In genomic region chr3:69481835-69482234, GRCm38 (mm10) we compare ENCODE assay signal across 9 mouse cellular contexts.
DNase-seq lines count a peak whose midpoint lies in the region; ATAC-seq and TF ChIP-seq lines count a peak whose summit lies in the region.
"Had no signal": no experiment of that assay in that cellular context is flagged by ENCODE, and none has a peak within 500 bp of the region (broad histone marks: within the 10 kb centered on the region; RNA-seq: fewer than 3 reads in every experiment).

No protein-coding gene starts in this region.

- no peak overlapping the region for H3K27ac ChIP-seq in heart, adult 2 months
- no peak overlapping the region for H3K27ac ChIP-seq in heart, embryonic 12.5 days (ENCODE audit: poor library complexity, severe bottlenecking)
- no peak overlapping the region for H3K27ac ChIP-seq in forebrain, embryonic 14.5 days (ENCODE audit: low read depth, low read length)
- no peak overlapping the region for H3K27ac ChIP-seq in midbrain, embryonic 11.5 days (ENCODE audit: low read depth, low read length)
- no peak overlapping the region for H3K27ac ChIP-seq in spleen, adult 2 months (ENCODE audit: insufficient read depth, low read length)
- H3K27ac ChIP-seq: macrophage had no signal

- no peak overlapping the region for H3K4me2 ChIP-seq in heart, embryonic 12.5 days
- H3K4me2 ChIP-seq in forebrain, embryonic 14.5 days (ENCODE audit: low read length) = no peak overlapping the region
- no peak overlapping the region for H3K4me2 ChIP-seq in midbrain, embryonic 11.5 days

- DNase-seq in heart, adult 2 months = peak; percentile 32 to 40
- DNase-seq in forebrain, embryonic 14.5 days (ENCODE audit: low spot score) = peak; percentile 91
- peak; percentile 72 for DNase-seq in hindlimb bud, embryonic 11.5 days (ENCODE audit: extremely low spot score, low read depth, low spot score)
- DNase-seq in left cerebral cortex, adult 11 months (ENCODE audit: low spot score) = peak; percentile 76
- DNase-seq in midbrain, embryonic 11.5 days (ENCODE audit: low spot score, missing footprints) = peak; percentile 97
- peak; percentile 28 to 41 for DNase-seq in spleen, adult 2 months (ENCODE audit: low read depth in 1 of 2, low spot score in 2 of 2)

- TF ChIP-seq POLR2A in heart, adult 2 months (IDR thresholded peaks at IDR 0.05; ENCODE audit: insufficient read depth, low read depth, low read length) = no peak
- TF ChIP-seq POLR2A in spleen, adult 2 months (IDR thresholded peaks at IDR 0.05; ENCODE audit: low read depth, low read length) = no peak

- ATAC-seq in heart, embryonic 12.5 days (ENCODE audit: insufficient number of reproducible peaks, low FRiP score) = no peak
- peak; percentile 71; the same call in 1 of the 2 replicates for ATAC-seq in cerebellum, adult (ENCODE audit: insufficient number of reproducible peaks, low FRiP score, low TSS enrichment)
- peak; percentile 76; the same call in 1 of the 2 replicates for ATAC-seq in forebrain, embryonic 14.5 days
- peak; percentile 80 for ATAC-seq in midbrain, embryonic 11.5 days (ENCODE audit: low FRiP score)

- intact Hi-C loops in heart, adult 2 months (cut with DNase I) = loop anchor here (1.0 to 2.0 kb wide), 3 partner anchors 165 to 244 kb away; partner anchors contain the start of gene Ppm1l

- H3K36me3 ChIP-seq in heart, adult 2 months (ENCODE audit: control insufficient read depth, insufficient read depth, low read length) = no peaks in the 10 kb centered on the region
- no peaks in the 10 kb centered on the region for H3K36me3 ChIP-seq in heart, embryonic 12.5 days
- H3K36me3 ChIP-seq in forebrain, embryonic 14.5 days (ENCODE audit: control insufficient read depth, insufficient read depth, low read length) = no peaks in the 10 kb centered on the region
- no peaks in the 10 kb centered on the region for H3K36me3 ChIP-seq in midbrain, embryonic 11.5 days (ENCODE audit: control insufficient read depth, insufficient read depth, low read length)
- H3K36me3 ChIP-seq in spleen, adult 2 months (ENCODE audit: control insufficient read depth, insufficient read depth, low read length) = no peaks in the 10 kb centered on the region

- H3K4me3 ChIP-seq in heart, adult 2 months = no peak overlapping the region
- no peak overlapping the region for H3K4me3 ChIP-seq in heart, embryonic 12.5 days
- no peak overlapping the region for H3K4me3 ChIP-seq in forebrain, embryonic 14.5 days (ENCODE audit: low read depth, low read length)
- no peak overlapping the region for H3K4me3 ChIP-seq in midbrain, embryonic 11.5 days (ENCODE audit: low read depth, low read length)
- no peak overlapping the region for H3K4me3 ChIP-seq in spleen, adult 2 months (ENCODE audit: extremely low read depth, insufficient read depth, insufficient read length)

- peak; percentile 94 for TF ChIP-seq CTCF in heart, adult 2 months (IDR thresholded peaks at IDR 0.05)
- TF ChIP-seq CTCF in spleen, adult 2 months (IDR thresholded peaks at IDR 0.05; ENCODE audit: extremely low read depth, insufficient read depth, insufficient read length, insufficient replicate concordance) = peak; percentile 52; the same call in 1 of the 2 replicates

- no peaks in the 10 kb centered on the region for H3K79me2 ChIP-seq in heart, adult 2 months (replicated peaks; ENCODE audit: control insufficient read depth, insufficient read depth, low read length)

- peaks cover 2% of the 10 kb centered on the region; the same call in 1 of the 2 replicates for H3K4me1 ChIP-seq in heart, adult 2 months (ENCODE audit: control insufficient read depth, insufficient read depth, low read length)
- peaks cover 22% of the 10 kb centered on the region for H3K4me1 ChIP-seq in heart, embryonic 12.5 days (replicated peaks)
- peaks cover 12% of the 10 kb centered on the region for H3K4me1 ChIP-seq in forebrain, embryonic 14.5 days (ENCODE audit: control insufficient read depth, insufficient read depth, low read length)
- H3K4me1 ChIP-seq in midbrain, embryonic 11.5 days (ENCODE audit: control insufficient read depth, insufficient read depth, low read length) = peaks cover 7% of the 10 kb centered on the region; the same call in 1 of the 2 replicates
- H3K4me1 ChIP-seq in spleen, adult 2 months (ENCODE audit: control insufficient read depth, insufficient read depth, insufficient read length) = no peaks in the 10 kb centered on the region

- no peaks in the 10 kb centered on the region for H3K27me3 ChIP-seq in heart, adult 2 months (ENCODE audit: control insufficient read depth, insufficient read depth, low read length)
- no peaks in the 10 kb centered on the region for H3K27me3 ChIP-seq in heart, embryonic 12.5 days (replicated peaks)
- no peaks in the 10 kb centered on the region for H3K27me3 ChIP-seq in forebrain, embryonic 14.5 days (replicated peaks; ENCODE audit: control insufficient read depth, insufficient read depth, low read length)
- no peaks in the 10 kb centered on the region for H3K27me3 ChIP-seq in midbrain, embryonic 11.5 days (ENCODE audit: control insufficient read depth, insufficient read depth, low read length)
- H3K27me3 ChIP-seq in spleen, adult 2 months (ENCODE audit: control insufficient read depth, insufficient read depth, low read length) = no peaks in the 10 kb centered on the region

- TF ChIP-seq EP300 in heart, adult 2 months (IDR thresholded peaks at IDR 0.05; ENCODE audit: insufficient read depth, low read depth, low read length) = 0 out of 2 replicates have a peak, but pooled peaks have one; percentile 26

- 28% methylated on average over 4 of the region's 4 CpGs for WGBS in heart, adult 2 months
- 30% methylated on average over 4 of the region's 4 CpGs for WGBS in heart, embryonic 12.5 days
- WGBS in forebrain, embryonic 14.5 days = 28% methylated on average over 4 of the region's 4 CpGs
- 38% methylated on average over 4 of the region's 4 CpGs for WGBS in midbrain, embryonic 11.5 days
- 31% methylated on average over 4 of the region's 4 CpGs for WGBS in spleen, adult 2 months

- H3K9ac ChIP-seq in heart, adult 2 months (ENCODE audit: low read depth, low read length) = no peak overlapping the region
- H3K9ac ChIP-seq in heart, embryonic 12.5 days = no peak overlapping the region
- H3K9ac ChIP-seq in forebrain, embryonic 14.5 days (ENCODE audit: low read length) = no peak overlapping the region
- H3K9ac ChIP-seq in midbrain, embryonic 11.5 days (ENCODE audit: low read length) = no peak overlapping the region

- H3K9me3 ChIP-seq in heart, embryonic 12.5 days (replicated peaks) = no peaks in the 10 kb centered on the region
- no peaks in the 10 kb centered on the region for H3K9me3 ChIP-seq in forebrain, embryonic 14.5 days (replicated peaks; ENCODE audit: control insufficient read depth, low read length)
- no peaks in the 10 kb centered on the region for H3K9me3 ChIP-seq in midbrain, embryonic 11.5 days (ENCODE audit: control insufficient read depth, low read length)

Comparison
In these comparisons a context has a peak if more than half of its experiments do, and no peak if none do; other contexts are left out.
1. DNase-seq: peak in every context shown above with its lines; median percentile 97 in midbrain, embryonic 11.5 days; 91 in forebrain, embryonic 14.5 days; 76 in left cerebral cortex, adult 11 months; 72 in hindlimb bud, embryonic 11.5 days; 36 in heart, adult 2 months; 34 in spleen, adult 2 months.